Mouse (Mus musculus): ENCODE results near the gene Pde11a. TPM values are rescaled to one million over a fixed set of nuclear protein-coding genes. Genes with fewer than 3 reads are reported as not detected.
"Not testable (repeated sequence)": the region's sequence is repeated elsewhere in the genome, so short reads cannot be mapped to it uniquely, and the experiment has no call there.

The Pde11a gene
- total RNA-seq, 2 experiments from 2014 or later = 0.14 to 0.25 TPM

- DNase-seq = no peak
- intact Hi-C loops (cut with DNase I) = no loop called here
Measured at GRCm38 (mm10) chr2:76015460-76015859, 323.1 kb downstream of the Pde11a start.

- no peak for DNase-seq
- intact Hi-C loops (cut with DNase I) = no loop called here
Measured at GRCm38 (mm10) chr2:76014659-76015058, 323.9 kb downstream of the Pde11a start.

DNA sequence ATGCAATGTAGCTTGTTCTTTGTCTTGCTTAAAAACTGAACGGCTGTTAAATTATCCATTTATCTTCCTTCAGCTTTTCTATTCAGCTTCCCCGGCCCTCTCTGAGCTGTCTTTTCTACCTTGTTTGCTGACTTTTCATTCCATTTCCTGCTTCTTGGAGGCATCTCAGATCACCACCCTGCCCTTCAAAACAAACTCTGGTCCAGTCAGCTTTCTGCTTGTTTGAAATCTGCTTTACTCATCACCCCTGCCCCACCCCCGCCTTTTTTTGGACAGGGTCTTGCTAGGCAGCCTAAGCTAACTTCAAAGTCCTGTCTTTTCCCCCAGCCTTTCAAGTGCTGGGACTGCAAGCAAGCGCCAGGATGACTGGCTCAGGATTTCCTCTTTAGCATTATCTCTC lies 332.4 kb downstream of the Pde11a start:
- intact Hi-C loops (cut with DNase I) = no loop called here
- no peak for DNase-seq

DNA sequence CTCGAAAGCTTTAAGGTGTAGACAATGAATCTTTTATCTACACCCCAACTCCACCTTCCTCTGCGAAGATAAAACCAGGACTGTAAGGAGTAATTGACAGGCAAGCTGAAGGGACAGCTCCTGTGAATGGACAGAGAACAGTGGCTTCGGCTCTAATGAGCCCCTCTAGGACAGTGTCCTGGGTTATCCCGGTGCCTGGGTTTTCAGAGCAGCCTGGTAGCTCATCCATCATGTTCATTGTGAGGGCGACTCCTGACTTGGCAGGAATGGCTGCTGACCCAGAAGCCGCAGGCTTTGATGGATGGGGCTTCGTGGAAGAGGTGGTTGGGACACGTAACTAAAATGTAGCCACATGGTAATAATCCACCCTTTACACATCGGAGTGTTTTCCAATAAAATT lies 335.7 kb downstream of the Pde11a start:
- intact Hi-C loops (cut with DNase I) = no loop called here
- no peak for DNase-seq

GRCm38 (mm10) chr2:76001392-76001791 lies 337.2 kb downstream of the Pde11a start:
- peak; percentile 64 to 78 for DNase-seq
- intact Hi-C loops (cut with DNase I) = no loop called here

DNA sequence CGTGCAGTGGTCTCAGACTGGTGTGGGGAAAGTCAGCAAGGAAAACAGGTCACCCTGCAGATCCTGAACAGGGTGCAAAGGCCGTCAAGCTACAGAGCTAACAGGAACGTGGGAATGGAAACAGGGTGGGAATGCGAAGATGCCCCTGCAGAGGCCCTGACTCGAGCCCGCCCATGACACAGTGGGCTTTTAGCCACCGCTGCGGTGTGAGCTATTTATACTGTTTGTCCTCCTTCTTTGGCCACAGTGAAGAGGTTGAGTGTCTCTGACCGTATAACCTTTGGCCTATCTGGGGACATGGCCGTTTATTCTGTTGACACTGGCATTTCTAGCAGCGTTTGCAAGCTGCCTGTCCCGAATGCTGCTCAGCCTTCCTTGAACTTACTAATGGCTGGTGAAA lies 338.9 kb downstream of the Pde11a start:
- peak; percentile 45 to 56 for DNase-seq
- intact Hi-C loops (cut with DNase I) = no loop called here

GRCm38 (mm10) chr2:75998692-75999091 lies 339.9 kb downstream of the Pde11a start:
- intact Hi-C loops (cut with DNase I) = no loop called here
- DNase-seq = peak in 1 of 2 experiments; percentile 17

GRCm38 (mm10) chr2:75997726-75998125 lies 340.8 kb downstream of the Pde11a start:
- no peak for DNase-seq
- intact Hi-C loops (cut with DNase I) = no loop called here

DNA sequence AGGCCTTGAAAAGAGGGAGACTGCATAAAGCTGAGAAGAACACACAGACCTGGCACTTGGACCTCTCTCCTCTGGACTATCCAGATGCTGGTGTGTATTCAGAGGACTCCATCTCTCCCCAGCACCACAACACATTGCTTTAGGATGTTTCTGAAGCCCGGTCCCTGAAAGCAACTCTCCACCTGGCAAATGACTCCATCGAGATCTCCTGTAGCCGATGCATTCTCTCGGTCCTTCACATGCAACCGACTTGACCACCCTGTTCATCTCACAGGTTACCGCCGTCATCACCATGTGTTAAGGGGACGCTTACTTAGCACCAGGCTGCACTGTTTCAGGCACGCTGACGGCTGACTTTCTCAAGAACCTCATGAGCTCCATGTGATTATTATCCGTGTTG lies 343.7 kb downstream of the Pde11a start:
- no peak for DNase-seq
- intact Hi-C loops (cut with DNase I) = no loop called here

DNA sequence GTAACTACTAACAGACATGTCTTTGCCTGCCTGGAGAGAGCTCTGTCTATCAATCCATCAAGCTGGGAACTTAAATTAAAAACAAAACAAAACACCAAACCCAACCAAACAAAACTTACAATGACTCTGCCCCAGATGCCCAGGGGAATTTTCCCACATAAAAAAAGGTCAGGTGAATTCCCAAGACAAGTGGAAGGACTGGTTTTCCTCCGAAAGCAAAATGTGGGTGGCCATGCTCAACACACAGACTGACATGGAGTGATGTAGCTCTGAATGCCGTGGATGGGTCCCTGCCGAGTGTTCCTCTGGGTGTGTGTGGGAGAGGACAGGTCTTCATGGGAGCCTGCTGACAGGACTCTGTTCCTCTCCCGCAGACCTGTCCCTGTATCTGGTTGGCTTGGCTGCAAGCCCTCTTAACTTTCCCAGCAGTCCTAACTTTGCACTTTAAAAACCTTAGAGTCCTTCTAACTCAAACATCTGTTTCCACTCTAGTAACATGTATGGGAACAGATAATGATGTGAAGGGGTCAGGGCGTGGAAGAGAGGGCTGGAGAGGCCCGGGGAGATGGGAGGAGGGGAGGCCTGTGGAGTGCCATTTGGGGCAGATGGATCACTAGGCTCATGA lies 346.9 kb downstream of the Pde11a start:
- no peak for DNase-seq
- intact Hi-C loops (cut with DNase I) = loop anchor here (1.0 kb wide), 1 partner anchor 77 kb away; no protein-coding TSS in a partner anchor

- DNase-seq = peak; percentile 66 to 88
- intact Hi-C loops (cut with DNase I) = loop anchor here (1.0 kb wide), 1 partner anchor 77 kb away; no protein-coding TSS in a partner anchor
Measured at GRCm38 (mm10) chr2:75990885-75991539, 347.6 kb downstream of the Pde11a start.

GRCm38 (mm10) chr2:75989694-75990093 lies 348.9 kb downstream of the Pde11a start:
- DNase-seq = no peak
- intact Hi-C loops (cut with DNase I) = loop anchor here (5.0 kb wide), 1 partner anchor 123 kb away; no protein-coding TSS in a partner anchor

- intact Hi-C loops (cut with DNase I) = loop anchor here (5.0 kb wide), 1 partner anchor 123 kb away; no protein-coding TSS in a partner anchor
- no peak for DNase-seq
Measured at GRCm38 (mm10) chr2:75988779-75989363, 349.7 kb downstream of the Pde11a start.

GRCm38 (mm10) chr2:75988378-75988777 lies 350.2 kb downstream of the Pde11a start:
- intact Hi-C loops (cut with DNase I) = loop anchor here (5.0 kb wide), 1 partner anchor 124 kb away; no protein-coding TSS in a partner anchor
- no peak for DNase-seq

GRCm38 (mm10) chr2:75987739-75988138 lies 350.8 kb downstream of the Pde11a start:
- intact Hi-C loops (cut with DNase I) = loop anchor here (5.0 kb wide), 1 partner anchor 125 kb away; no protein-coding TSS in a partner anchor
- DNase-seq = no peak

- intact Hi-C loops (cut with DNase I) = loop anchor here (5.0 kb wide), 1 partner anchor 127 kb away; no protein-coding TSS in a partner anchor
- peak; percentile 58 to 70 for DNase-seq
Measured at GRCm38 (mm10) chr2:75985124-75985523, 353.4 kb downstream of the Pde11a start.

GRCm38 (mm10) chr2:75983847-75984246 lies 354.7 kb downstream of the Pde11a start:
- intact Hi-C loops (cut with DNase I) = no loop called here
- DNase-seq = no peak

- intact Hi-C loops (cut with DNase I) = no loop called here
Measured at GRCm38 (mm10) chr2:75983091-75983490, 355.5 kb downstream of the Pde11a start.

DNA sequence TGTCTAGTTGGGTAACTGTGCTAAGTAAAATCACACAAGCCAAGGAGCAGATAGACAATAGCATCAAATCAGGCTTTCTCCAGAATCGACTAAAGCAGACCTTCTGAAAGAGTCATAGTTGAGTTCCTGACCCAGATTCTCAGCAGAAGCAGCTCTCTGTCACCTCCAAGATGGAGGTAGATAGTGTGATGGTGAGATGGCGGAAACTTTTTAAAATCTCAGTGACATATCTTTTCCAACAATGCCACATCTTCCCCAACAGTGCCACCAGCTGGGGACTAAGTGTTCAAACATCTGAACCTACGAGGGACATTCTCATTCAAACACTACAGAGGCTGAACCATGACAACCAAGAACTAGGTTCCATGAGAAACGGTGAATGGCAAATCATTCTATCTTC lies 355.9 kb downstream of the Pde11a start:
- intact Hi-C loops (cut with DNase I) = no loop called here
- no peak for DNase-seq

More at GRCm38 (mm10) chr2:75983091-75983490, 355.5 kb downstream of the Pde11a start:
- DNase-seq = no peak

DNA sequence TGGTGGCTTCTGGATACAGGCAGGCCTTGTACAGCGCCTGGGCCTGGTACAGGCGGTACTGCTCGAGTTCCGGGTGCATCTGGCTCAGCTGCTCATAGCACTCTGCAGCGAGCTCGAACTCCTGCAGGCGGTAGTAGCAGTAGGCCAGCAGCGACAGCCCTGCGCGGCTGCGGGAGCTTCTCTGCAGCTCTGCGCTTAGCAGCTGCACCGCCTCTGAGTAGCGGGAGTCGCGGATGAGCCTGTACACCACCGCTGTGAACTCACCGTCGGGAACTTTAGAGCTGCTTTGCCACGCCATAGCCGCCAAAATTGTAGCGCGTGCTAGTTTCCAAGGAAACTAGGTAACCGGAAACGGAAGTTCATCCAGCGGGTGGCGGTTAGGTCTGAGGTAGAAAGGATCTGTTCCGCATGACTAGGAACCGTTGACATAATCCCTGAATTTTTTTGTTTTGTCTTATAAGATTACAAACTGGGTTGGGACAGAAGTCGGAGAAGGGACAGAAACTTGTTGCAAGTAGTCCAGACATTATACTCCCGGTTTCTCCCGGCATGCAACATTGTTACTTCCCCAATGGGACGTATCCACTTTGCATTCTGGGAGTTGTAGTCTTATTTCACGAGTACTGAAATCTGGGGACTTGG lies 357.0 kb downstream of the Pde11a start, which contains the start of gene Ttc30a1:
Gene Ttc30a1 (minus strand): TSS at position 528 of the 642 bp plus-strand sequence.
- intact Hi-C loops (cut with DNase I) = not testable (repeated sequence)
- peak; percentile 87 for DNase-seq

GRCm38 (mm10) chr2:75980933-75981439 lies 357.6 kb downstream of the Pde11a start:
- intact Hi-C loops (cut with DNase I); DNase-seq: not testable (repeated sequence)

All from heart, postnatal 10 days (tissue).